Mouse (Mus musculus): ENCODE results near the gene Parpbp.

The Parpbp gene

DNA sequence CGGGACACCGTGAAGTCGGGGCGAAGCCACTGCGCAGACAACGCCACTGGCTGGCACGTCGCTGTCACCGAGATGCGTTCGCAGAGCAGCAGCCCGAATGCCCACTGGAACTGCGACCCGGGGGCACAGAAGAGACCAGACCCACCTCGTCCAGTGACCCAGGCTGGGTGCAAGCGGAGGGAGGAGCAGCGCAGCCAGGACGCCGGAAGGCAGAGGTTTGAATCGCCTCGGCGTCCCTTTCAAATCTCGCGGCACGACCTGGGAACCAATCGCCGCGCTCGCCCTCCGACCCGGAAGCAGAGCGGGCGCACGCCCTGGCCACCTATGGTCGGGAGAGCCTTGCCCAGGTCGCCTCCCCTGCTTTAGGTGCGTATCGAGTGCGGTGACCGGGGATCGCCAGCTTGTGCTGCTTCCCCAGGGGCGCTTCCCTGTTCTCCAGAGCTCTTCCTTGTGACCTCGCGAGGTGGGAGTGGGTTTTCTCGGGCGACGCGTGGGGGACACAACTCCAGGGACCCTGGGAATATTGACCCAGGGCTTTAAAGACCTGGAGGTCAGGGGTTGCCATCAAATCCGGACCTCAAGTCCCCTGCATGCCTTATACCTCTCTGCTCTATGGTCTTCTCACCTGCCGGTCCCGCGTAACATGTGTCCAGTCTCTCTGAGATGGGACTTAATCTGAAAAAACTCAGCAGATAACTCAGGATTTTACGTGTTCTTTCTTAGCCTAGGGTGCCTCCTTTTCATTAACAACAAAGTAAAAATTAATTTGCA is at the start of gene Parpbp, which contains the start of gene Nup37:
TSS of gene Parpbp (minus strand) at position 235 of the 771 bp plus-strand sequence.
TSS of gene Nup37 (plus strand) at position 286 of the 771 bp plus-strand sequence.
- DNase-seq, result peak; percentile 91 to 93

DNA sequence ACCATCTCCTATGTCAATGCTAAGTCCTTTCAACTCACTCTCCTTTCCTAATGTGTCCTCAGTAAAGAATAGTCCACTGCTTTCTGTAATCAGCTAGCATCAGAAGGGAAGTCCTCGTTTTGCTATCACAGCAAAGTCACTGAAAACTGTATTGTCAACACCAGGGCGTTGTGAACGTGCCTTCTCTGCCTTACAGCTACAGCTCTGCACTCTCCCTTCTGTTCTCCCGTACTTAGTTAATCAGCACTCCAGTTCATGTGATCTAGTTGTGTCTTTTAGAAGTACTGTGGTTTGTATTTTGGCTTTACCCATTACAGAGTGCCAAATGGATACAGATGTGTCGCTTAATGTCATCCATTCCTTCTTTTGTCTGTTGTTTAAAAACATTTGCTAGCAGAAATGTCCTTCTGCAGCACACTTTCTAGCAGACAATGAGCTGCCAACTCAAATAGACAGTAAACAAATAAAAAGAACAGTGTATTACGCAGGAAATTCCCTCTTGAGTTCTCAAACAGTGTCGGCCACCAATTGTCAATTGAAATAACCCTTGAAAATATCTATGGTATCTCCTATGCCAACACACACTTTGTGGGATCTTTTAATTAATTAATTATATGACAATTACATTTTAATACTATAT is 20.8 kb upstream of the Parpbp start:
- DNase-seq, result no peak

DNA sequence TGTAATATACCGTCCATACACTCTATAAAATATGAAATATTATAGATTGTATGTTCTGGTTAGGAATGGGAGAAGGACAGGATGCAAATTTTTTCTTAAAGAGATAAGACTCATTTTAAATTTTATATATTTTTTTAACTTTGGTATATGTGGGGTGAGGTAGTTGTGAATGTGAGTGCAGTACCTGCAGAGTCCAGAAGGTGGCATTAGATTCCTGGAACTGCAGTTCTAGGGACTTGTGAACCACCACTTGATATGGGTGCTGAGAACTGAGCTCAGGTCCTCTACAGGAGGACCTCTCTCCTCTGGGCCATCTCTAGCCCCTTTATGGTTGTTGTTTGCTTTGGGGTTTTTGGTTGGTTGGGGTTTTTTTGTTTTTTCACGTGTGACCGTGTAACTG is 19.4 kb upstream of the Parpbp start:
- DNase-seq, result peak in 1 of 2 experiments; percentile 14

DNA sequence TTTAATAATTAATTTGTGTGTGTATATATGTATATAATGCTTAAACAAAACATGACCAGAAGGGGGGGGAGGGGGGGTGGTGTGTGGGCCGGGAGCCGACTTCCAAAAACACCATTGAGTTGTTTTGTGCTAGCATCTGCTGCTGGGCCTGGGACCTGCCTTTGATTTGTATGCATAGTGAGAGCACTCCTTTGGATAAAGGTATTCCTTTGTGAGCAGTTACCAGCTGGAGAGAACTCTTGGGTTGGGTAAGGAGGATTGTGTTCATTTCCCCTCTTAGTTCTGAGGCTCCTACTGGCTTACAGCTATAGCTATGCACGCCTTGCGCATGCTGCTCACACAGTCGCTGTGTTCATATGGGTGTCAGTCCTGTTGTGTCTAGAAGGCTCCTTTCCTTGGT is 15.9 kb upstream of the Parpbp start:
- DNase-seq, result no peak

DNA sequence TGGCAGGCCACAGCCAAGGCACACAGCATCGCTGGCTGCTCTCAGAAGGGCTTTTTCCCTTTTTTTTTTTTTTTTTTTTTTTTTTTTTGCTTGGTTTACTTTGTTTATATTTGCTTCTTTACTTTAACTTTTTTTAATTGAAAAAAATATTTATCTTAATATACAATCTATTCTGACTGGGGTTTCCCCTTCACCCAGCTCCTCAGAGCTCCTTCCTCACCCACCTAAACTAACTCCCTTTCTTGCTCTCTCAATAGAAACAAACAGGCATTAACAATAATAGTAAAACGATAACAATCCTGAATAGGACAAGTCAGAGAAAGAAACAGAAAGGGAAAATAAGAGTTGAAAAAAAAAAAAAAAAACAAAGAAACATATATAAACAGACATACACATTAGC is 15.4 kb upstream of the Parpbp start:
- no peak for DNase-seq

DNA sequence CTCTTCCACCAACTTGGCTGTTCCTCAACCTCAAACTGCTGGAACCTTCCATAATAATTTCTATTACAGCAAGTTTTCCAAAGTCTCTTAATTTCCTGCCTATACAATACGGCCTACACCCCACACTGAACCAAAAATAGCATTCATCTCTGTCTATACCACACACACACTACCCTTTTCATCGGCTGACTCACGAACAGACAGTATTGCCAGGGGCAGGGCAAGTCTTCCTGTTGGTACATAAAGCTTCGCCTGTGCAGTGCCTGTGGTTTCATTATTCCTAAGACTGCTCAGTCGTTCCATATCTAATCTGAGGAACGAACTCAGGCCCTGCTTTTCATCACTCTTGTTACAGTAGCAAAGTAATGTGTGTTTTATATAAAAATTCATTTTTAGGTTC is 4.9 kb upstream of the Parpbp start:
- no peak for DNase-seq

DNA sequence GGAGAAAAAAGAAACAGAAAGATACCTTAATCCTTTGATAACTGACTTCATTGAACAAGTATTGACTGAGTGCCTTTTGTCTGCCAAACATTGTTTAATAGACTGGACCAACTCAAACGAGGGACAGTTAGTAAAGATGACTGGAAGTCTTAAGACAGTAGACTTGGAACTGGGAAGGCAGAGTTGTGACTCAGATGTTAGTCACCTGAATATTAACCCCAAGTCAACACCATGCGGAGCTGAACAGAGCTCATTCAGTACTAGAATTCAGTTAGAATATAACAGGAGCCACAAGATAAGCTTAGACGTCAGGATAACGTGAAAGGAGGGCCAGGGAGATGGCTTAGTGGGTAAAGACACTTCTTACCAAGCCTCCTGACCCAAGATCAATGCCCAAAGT is 3.6 kb upstream of the Parpbp start:
- DNase-seq, result no peak

DNA sequence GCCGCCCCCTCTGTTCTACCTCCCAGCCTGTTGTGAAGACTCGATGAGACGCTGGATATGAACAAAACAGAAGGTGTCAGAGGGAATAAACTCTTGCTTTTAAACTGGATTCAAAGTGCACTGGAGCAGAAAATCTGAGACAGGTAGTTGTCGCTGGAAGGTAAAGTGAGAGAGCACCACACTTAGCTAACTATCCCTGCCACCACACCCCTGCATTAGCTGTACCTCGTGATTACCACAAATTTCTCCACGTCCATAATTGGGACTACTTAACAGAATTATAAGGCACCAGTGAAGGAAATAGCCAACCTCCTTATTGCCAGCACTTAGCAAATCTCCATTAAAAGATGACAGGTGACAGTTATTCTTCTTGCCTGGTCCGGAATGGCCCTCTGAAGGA is 554 bp downstream of the Parpbp start:
- DNase-seq, result no peak

DNA sequence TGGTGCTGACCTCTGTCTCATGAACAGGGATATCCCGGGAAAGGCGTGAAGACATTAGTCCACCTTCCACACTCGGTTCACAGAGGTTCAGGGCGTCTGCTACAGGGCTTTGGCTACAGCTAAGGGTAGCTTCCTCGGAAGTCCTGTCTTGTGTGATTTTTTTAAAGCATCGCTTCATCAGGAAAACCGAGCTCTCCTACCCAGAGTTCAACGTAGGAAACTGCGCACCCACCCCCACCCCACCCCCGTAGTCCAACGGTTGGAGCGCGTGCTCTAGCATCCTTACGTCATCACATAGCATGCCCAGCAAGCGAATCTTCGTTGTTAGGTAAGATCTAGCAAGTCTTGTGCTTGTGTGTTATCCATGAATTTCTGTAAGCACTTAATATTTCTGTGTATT is 11.1 kb downstream of the Parpbp start:
- DNase-seq, result no peak

DNA sequence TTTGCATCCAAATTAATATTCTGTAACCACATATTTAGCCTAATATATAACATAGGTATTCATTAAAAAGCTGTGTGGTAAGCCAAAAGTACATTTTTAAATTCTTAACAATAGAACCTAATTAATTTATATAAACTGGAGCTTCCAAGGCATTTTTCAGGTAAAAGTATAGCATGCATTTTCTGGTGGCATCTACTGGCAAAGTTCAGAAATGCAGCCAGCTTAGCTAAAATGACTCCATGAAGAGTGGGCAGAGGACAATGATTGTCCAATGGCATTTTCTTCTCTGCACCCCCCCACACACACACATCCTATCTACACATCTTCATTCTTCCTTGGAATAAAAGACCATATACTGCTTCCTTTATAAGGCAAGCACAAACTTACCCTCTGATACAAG is 27.0 kb downstream of the Parpbp start:
- DNase-seq, result peak in 1 of 2 experiments; percentile 4

DNA sequence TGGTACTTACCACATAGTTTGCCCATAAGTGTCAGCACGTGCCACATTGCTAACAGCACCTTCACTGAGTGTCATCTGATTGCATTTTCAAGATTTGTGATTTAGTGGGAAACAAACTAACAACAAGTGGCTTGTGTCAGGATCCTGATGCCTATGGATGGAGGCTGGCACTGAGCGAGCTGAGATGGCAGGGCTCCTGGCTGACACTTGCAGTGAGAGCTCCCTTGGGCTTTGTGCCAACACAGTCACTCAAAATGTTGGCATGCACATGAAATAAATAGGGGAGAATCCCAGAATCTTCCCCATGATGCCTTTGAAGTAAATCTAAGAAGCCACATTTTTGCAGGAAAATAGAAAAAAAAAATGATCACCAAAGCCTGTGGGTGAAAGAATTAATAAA is 33.5 kb downstream of the Parpbp start:
- DNase-seq, result peak; percentile 44

DNA sequence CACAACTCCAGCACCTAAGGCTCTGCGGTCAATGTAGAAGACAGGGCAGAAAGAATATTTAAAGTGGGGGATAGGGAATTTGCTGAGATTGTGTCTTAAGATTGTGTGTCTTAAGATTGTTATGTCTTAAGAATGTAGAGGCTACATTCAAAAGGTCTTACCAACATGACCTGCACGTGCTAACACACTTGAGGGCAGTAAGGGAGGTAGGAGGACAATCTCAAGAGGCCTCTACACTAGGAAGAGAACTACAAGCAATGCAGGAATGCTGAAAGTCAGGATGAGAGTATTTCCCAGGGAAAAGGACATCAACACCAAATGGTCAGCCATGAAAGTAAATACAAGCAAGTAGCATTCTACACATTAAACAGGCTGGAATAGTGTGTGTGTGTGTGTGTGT is 40.6 kb downstream of the Parpbp start:
- DNase-seq, result no peak

DNA sequence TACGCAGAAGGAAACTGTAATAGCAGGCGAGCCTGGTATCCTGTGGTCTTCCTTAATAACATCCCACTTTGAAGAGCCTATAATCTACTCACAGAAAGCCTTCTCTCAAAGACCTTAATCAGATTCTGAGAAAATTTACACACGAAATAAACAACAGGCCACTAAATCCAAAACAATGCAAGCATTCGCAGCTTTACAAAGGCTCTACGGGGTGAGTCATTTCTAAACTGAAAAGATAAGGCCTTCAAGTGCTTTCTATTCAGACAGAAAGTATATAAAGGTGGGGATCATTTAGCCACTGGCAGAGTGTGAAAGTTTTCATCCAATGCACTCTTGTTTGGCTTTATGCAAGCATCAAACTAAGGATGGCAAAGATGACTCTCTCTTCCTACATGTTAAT is 56.0 kb downstream of the Parpbp start, which contains the start of gene Pmch:
TSS of gene Pmch (plus strand) at position 301 of the 400 bp plus-strand sequence.
- DNase-seq, result no peak

DNA sequence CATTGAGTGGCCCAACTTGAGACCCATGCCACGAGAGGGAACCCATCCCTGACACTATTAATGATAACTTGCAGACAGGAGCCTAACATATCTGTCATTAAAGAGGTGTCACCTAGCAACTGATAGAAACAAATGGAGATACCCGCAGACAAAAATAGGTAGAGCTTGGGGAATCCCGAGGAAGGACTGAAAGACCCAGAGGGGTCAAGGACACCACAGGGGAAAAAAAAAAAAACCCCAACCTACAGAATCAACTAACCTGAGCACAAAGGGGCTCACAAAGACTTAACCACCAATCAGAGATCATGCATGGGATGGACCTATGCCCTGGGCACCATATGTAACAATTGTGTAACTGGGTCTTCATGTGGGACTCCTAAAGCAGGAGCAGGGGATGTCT is 79.4 kb downstream of the Parpbp start:
- no peak for DNase-seq

DNA sequence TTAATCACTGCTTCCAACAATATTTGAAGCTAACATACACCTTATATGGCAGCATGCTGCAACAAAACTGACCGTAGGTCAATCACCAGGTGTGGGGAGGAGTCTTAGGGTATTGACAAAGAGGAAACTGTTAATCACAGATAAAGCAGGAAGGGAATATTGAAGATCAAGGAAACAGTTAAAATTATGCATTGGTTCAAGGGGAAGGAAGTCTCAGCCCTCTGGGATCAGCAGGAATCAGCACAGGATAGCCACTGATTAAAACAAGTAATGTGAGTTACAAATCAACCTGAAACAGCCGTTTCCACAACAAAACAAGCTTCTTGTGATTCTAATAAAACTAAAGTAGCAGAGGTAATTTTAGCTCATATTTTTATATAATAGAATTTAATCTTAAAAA is 81.9 kb downstream of the Parpbp start:
- no peak for DNase-seq

DNA sequence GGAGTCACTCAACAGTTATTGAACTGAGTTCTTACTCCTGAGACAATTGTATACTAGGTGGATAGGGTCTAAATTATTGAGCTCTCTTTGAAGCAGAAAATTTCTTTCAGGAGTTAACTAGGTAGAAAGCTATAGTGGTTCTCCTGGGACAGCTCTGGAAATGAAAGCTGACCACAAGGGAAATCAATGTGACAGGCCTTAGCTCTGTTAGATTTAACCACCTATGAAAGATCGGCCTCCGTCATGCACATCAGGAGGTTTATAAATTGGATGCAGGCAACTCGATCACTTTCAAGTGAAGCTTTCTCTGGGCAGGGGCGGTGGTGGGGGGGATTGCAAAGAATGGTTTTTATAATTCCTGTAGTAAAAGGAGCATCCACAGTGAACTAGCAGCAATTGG is 83.3 kb downstream of the Parpbp start:
- no peak for DNase-seq

DNA sequence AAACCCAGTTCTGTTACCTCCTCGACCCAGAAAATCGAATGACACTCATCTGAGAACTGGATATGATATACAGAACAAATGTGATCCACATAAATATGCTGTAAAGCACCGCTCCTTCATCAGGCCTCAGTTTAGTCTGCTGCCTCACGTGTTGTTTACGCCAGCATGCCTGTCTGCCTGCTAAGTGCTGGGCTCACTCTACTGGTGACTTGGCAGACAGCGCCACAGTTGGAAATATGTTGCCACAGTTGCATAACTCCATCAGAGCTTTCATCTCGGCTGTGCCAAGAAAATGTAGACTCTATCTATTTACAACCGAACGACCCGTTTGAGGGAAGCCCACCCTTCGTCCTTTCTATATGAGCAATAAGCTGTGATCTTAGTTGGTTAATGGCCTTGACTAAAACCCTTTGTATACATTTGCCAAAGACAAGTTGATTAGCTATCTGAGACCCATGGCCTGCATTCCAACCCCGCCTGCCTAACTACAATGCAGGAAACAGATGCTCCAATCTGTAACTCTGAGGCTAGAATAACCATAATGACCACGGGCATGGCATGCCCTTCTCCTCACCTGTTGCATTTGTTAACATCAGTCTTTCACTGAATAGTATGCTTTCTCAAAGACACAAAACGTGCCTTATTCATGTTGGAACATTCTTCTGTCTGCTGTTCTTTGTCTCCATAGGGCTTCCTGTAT is 89.6 kb downstream of the Parpbp start:
- DNase-seq, result peak; percentile 51 to 58

DNA sequence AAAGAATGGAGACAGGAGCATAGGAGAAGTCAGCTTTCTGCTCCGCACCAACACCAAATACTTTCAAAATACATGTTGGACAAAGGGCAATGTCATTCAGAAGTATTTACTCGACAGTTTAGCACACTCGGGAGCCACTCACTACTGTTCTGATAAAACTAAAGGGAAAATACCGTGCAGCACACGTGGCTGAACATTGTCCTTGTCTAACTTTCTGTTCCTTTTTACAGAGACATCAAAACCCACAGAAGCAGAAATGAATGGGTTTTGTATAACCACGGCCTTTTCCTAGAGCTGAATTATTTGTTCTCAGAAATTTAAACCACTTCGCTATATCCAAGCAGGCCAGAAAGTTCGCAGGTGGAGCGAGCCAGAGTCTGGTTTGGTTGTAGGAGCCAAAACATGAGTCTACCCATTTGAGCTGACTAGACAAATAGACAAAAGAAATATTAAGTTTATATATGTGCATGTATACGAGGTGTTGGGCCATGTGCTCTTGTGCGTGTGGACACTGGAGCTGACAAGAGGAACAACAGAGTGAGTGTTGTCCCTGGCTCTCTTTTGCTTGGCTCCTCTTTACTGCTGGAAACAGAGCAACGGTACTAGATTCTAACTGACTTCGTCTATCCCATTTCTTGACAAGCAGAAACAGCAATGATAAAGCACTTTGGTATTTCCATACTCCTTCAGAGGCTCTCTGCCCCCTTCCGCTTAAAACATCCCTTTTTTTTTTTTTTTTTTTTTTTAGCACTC is 92.3 kb downstream of the Parpbp start:
- DNase-seq, result no peak

DNA sequence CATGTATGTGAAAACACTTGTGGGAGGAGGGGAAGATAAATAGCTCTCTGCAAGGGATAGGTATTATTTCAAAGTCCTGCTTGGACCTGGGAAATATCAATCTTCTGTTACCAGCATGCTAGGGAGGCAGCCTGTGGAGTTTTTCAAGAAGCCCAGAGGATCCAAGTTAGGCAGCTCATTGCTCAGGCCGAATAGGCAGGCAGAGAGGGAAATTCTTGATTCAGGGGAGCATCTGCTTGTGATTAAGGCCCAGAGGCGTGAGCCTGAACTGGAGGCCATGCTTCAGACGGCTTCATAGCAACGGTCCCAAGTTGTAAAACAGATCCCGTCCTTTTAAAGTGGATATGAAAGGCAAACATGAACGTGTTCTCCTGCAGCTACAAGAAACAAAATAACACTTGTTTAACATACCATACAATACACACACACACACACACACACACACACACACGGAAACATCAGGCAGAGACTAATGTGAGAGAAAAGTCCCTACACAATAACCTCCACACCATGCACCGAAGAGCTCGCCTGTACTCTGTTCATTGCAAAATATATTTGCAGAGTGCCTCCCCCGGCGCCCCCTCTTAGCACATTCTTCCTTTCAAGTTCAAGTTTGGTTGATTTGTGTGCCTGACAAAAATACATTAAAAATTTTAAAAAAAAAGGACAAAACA is 100.5 kb downstream of the Parpbp start:
- no peak for DNase-seq

DNA sequence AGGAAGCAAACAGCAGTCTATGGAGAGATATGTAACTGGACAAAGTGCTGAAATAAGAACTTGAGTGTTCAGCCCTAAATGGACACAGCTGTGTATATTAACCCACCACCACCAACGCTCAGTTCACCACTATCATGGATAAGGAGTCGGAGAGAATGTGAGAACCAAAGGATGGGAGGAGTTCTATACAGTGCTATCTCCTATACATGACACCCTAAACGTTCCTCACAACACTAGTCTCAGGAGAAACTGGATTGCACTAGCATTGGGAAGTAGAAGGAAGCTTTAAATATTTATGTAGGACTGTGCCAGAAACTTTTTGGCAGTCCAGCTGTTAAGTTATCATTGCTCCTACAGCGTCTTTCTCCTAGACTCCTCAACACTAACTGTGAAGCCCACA is 102.4 kb downstream of the Parpbp start:
- DNase-seq, result no peak
